Mouse (Mus musculus): ENCODE results near the gene Cxcr4. TPM values are rescaled to one million over a fixed set of nuclear protein-coding genes. Genes with fewer than 3 reads are reported as not detected.

Gene Cxcr4
- polyA plus RNA-seq, 1 experiment, result 22.4 TPM

GRCm38 (mm10) chr1:128542555-128542954 lies 49.5 kb downstream of the Cxcr4 start:
- 81% methylated on average over 3 of the region's 3 CpGs for WGBS
- TF ChIP-seq POLR2A (IDR thresholded peaks at IDR 0.05; ENCODE audit: low read depth, low read length) (no peak), CTCF (conservative IDR thresholded peaks at IDR 0.05; ENCODE audit: insufficient read depth, insufficient read length, low read depth, low read length) (no peak)

GRCm38 (mm10) chr1:128540213-128540612 lies 51.9 kb downstream of the Cxcr4 start:
- DNase-seq, result no peak
- Histone ChIP-seq H3K4me3 (ENCODE audit: insufficient read depth, low read depth, low read length) (no peak overlapping the region), H3K36me3 (ENCODE audit: control insufficient read depth, insufficient read depth, low read length) (no peaks in the 10 kb centered on the region), H3K27ac (ENCODE audit: insufficient read depth, low read depth, low read length) (no peak overlapping the region), H3K27me3 (replicated peaks; ENCODE audit: control insufficient read depth, insufficient read depth, low read length) (no peaks in the 10 kb centered on the region), H3K4me1 (ENCODE audit: control insufficient read depth, insufficient read depth, low read length) (no peaks in the 10 kb centered on the region)
- TF ChIP-seq CTCF (conservative IDR thresholded peaks at IDR 0.05; ENCODE audit: insufficient read depth, insufficient read length, low read depth, low read length) (no peak), POLR2A (IDR thresholded peaks at IDR 0.05; ENCODE audit: low read depth, low read length) (no peak)
- WGBS, result 85% methylated on average over 2 of the region's 2 CpGs

More at GRCm38 (mm10) chr1:128542555-128542954, 49.5 kb downstream of the Cxcr4 start:
- no peak overlapping the region for H3K27ac ChIP-seq (ENCODE audit: insufficient read depth, low read depth, low read length)
- H3K36me3 ChIP-seq (ENCODE audit: control insufficient read depth, insufficient read depth, low read length), result no peaks in the 10 kb centered on the region
- H3K27me3 ChIP-seq (replicated peaks; ENCODE audit: control insufficient read depth, insufficient read depth, low read length), result no peaks in the 10 kb centered on the region
- no peaks in the 10 kb centered on the region for H3K4me1 ChIP-seq (ENCODE audit: control insufficient read depth, insufficient read depth, low read length)
- H3K4me3 ChIP-seq (ENCODE audit: insufficient read depth, low read depth, low read length), result no peak overlapping the region
- DNase-seq, result no peak

- H3K27ac ChIP-seq (ENCODE audit: insufficient read depth, low read depth, low read length), result no peak overlapping the region
- no peaks in the 10 kb centered on the region for H3K4me1 ChIP-seq (ENCODE audit: control insufficient read depth, insufficient read depth, low read length)
- no peak for DNase-seq
- WGBS, result 51% methylated on average over 10 of the region's 10 CpGs
- H3K4me3 ChIP-seq (ENCODE audit: insufficient read depth, low read depth, low read length), result no peak overlapping the region
- no peaks in the 10 kb centered on the region for H3K27me3 ChIP-seq (replicated peaks; ENCODE audit: control insufficient read depth, insufficient read depth, low read length)
- TF ChIP-seq CTCF (conservative IDR thresholded peaks at IDR 0.05; ENCODE audit: insufficient read depth, insufficient read length, low read depth, low read length), result no peak
- no peak for TF ChIP-seq POLR2A (IDR thresholded peaks at IDR 0.05; ENCODE audit: low read depth, low read length)
- H3K36me3 ChIP-seq (ENCODE audit: control insufficient read depth, insufficient read depth, low read length), result no peaks in the 10 kb centered on the region
Observed at GRCm38 (mm10) chr1:128539555-128539954, 52.5 kb downstream of the Cxcr4 start.

Other genes starting within 250 kb of the Cxcr4 start
- gene Mcm6, start 232.6 kb downstream of the Cxcr4 start, polyA plus RNA-seq (2012; rRNA removed), result 7.2 and 8.3 TPM in 2 replicates
- gene Dars, start 174.9 kb downstream of the Cxcr4 start, polyA plus RNA-seq (2012; rRNA removed), result 16.7 and 21.9 TPM in 2 replicates

Measured in kidney, adult 2 months (tissue).